Mouse (Mus musculus) liver, embryonic 14.5 days (tissue): ENCODE data around the gene Cog2. TPM values are rescaled to one million over a fixed set of nuclear protein-coding genes. Genes with fewer than 3 reads are reported as not detected.

Experiments used
- ATAC-seq: fragments of 200-750 bp; cut with Nextera tagmentation; 2 replicates; pipeline ENCODE4 v1.8.0; 2017; ENCODE audit warnings: moderate number of reproducible peaks, mild to moderate bottlenecking, moderate library complexity; ENCODE audit not compliant: insufficient read depth
- DNase-seq, 3 experiments: peaks; one replicate each; pipeline ENCODE4 v3.0.0-alpha.2; 2012 to 2013; ENCODE audit warnings: low read depth in 3 of 3, low spot score in 3 of 3
- H3K27ac ChIP-seq: fragments of 300-500 bp; sonication (generic); 2 replicates; pipeline ENCODE4 v1.5.1; 2014; ENCODE audit warnings: moderate library complexity, mild to moderate bottlenecking, control low read depth, inconsistent platforms
- H3K27me3 ChIP-seq: fragments of 300-500 bp; sonication (generic); 2 replicates; pipeline ENCODE4 v1.6.1; 2014; ENCODE audit warnings: mild to moderate bottlenecking, low read length, moderate library complexity; ENCODE audit not compliant: control insufficient read depth, insufficient read depth
- H3K36me3 ChIP-seq: fragments of 300-500 bp; sonication (generic); replicated peaks from 2 replicates; pipeline ENCODE4 v1.6.1; 2014; ENCODE audit warnings: low read depth; ENCODE audit not compliant: control insufficient read depth, insufficient read depth
- H3K4me1 ChIP-seq, 2 experiments: fragments of 200-500 bp in 1 of 2; fragments of 300-500 bp in 1 of 2; sonication (generic) in 1 of 2; replicated peaks; 2 replicates each; pipeline ENCODE4 v1.6.1; 2012 to 2014; ENCODE audit warnings: antibody characterized with exemption in 1 of 2, inconsistent platforms in 1 of 2, low read length in 1 of 2; ENCODE audit not compliant: control insufficient read depth in 2 of 2, insufficient read depth in 2 of 2
- H3K4me2 ChIP-seq: fragments of 300-500 bp; sonication (generic); 2 replicates; pipeline ENCODE4 v1.6.1; 2014; ENCODE audit warnings: low read depth, mild to moderate bottlenecking, control low read depth, moderate library complexity
- H3K4me3 ChIP-seq, 2 experiments: fragments of 200-500 bp in 1 of 2; fragments of 300-500 bp in 1 of 2; sonication (generic) in 1 of 2; 2 replicates each; pipeline ENCODE4 v1.5.1; 2012 to 2014; ENCODE audit warnings: low read depth in 2 of 2, low read length in 2 of 2, mild to moderate bottlenecking in 2 of 2, control low read depth in 1 of 2, inconsistent platforms in 1 of 2, moderate library complexity in 1 of 2; ENCODE audit not compliant: insufficient read depth in 1 of 2
- H3K9ac ChIP-seq: fragments of 300-500 bp; sonication (generic); replicated peaks from 2 replicates; pipeline ENCODE4 v1.6.1; 2014; ENCODE audit warnings: mild to moderate bottlenecking, control low read depth, moderate library complexity
- H3K9me3 ChIP-seq: fragments of 300-500 bp; sonication (generic); 2 replicates; pipeline ENCODE4 v1.6.1; 2016; ENCODE audit warnings: low read length, mixed read lengths; ENCODE audit not compliant: control insufficient read depth
- CTCF ChIP-seq: IDR thresholded peaks from 2 replicates; pipeline ENCODE4 v1.5.1; 2016; ENCODE audit warnings: antibody characterized with exemption, low read depth, control low read depth
- EP300 ChIP-seq: IDR thresholded peaks from 2 replicates; pipeline ENCODE4 v1.6.1; 2016; ENCODE audit warnings: antibody characterized with exemption, low read depth
- WGBS: fragments of 180-500 bp; shearing (Covaris S2); extraction: QIAGEN DNeasy Blood & Tissue Kit; methylation state at CpG from one replicate; pipeline ENCODE4 v1.1.7; 2014; ENCODE audit not compliant: insufficient replicate concordance; 5-methylcytosine and 5-hydroxymethylcytosine counted together
- polyA plus RNA-seq, 2 experiments: library from polyadenylated mRNA; depleted of rRNA in 1 of 2; stranded (reverse) in 1 of 2; unstranded in 1 of 2; fragments of >200 nt; fragmentation: Nextera tagmentation in 1 of 2; extraction: Ambion mirVana in 1 of 2; gene quantifications; 2 replicates each; pipeline versions ENCODE4 v1.2.1 to v1.2.3; 2012 to 2014

Gene Cog2
- polyA plus RNA-seq, 2 experiments: 10.0 to 15.0 TPM

- TF ChIP-seq CTCF: no peak
- TF ChIP-seq EP300: no peak
Observed at GRCm38 (mm10) chr8:124509156-124509555, 11.4 kb upstream of the Cog2 start.

GRCm38 (mm10) chr8:124516039-124516438 is 4.5 kb upstream of the Cog2 start:
- no peak overlapping the region for H3K4me2 ChIP-seq
- ATAC-seq: no peak
- WGBS: 35% methylated on average over 3 of the region's 3 CpGs

More at GRCm38 (mm10) chr8:124509156-124509555, 11.4 kb upstream of the Cog2 start:
- H3K4me3 ChIP-seq: no peak overlapping the region
- no peaks in the 10 kb centered on the region for H3K9me3 ChIP-seq
- H3K27me3 ChIP-seq: no peaks in the 10 kb centered on the region
- no peak overlapping the region for H3K9ac ChIP-seq
- no peak overlapping the region for H3K27ac ChIP-seq
- ATAC-seq (no peak), DNase-seq (no peak)
- H3K4me2 ChIP-seq: no peak overlapping the region
- WGBS: 38% methylated on average over 3 of the region's 3 CpGs
- no peaks in the 10 kb centered on the region for H3K4me1 ChIP-seq
- H3K36me3 ChIP-seq: no peaks in the 10 kb centered on the region

GRCm38 (mm10) chr8:124516525-124516924 is 4.0 kb upstream of the Cog2 start:
- Histone ChIP-seq H3K4me2 (no peak overlapping the region), H3K27me3 (no peaks in the 10 kb centered on the region), H3K9me3 (no peaks in the 10 kb centered on the region), H3K4me3 (no peak overlapping the region), H3K27ac (no peak overlapping the region), H3K9ac (no peak overlapping the region), H3K4me1 (peaks cover under 1 to 6% of the 10 kb centered on the region in 2 experiments), H3K36me3 (no peaks in the 10 kb centered on the region)
- DNase-seq: no peak
- 35% methylated on average over 6 of the region's 6 CpGs for WGBS
- no peak for ATAC-seq
- no peak for TF ChIP-seq EP300
- no peak for TF ChIP-seq CTCF

More at GRCm38 (mm10) chr8:124516039-124516438, 4.5 kb upstream of the Cog2 start:
- H3K27ac ChIP-seq: no peak overlapping the region
- no peak overlapping the region for H3K9ac ChIP-seq
- peaks cover 0 to 4% of the 10 kb centered on the region in 2 experiments; a peak in 1 of 4 replicates for H3K4me1 ChIP-seq
- no peaks in the 10 kb centered on the region for H3K27me3 ChIP-seq
- TF ChIP-seq CTCF (no peak), EP300 (no peak)
- no peaks in the 10 kb centered on the region for H3K36me3 ChIP-seq
- no peaks in the 10 kb centered on the region for H3K9me3 ChIP-seq
- DNase-seq: no peak
- no peak overlapping the region for H3K4me3 ChIP-seq

GRCm38 (mm10) chr8:124517142-124517541 is 3.4 kb upstream of the Cog2 start:
- 47% methylated on average over 6 of the region's 6 CpGs for WGBS
- Histone ChIP-seq H3K9ac (no peak overlapping the region), H3K27ac (no peak overlapping the region), H3K9me3 (no peaks in the 10 kb centered on the region), H3K27me3 (no peaks in the 10 kb centered on the region), H3K4me1 (peaks cover 5 to 12% of the 10 kb centered on the region in 2 experiments), H3K4me3 (no peak overlapping the region), H3K36me3 (no peaks in the 10 kb centered on the region), H3K4me2 (no peak overlapping the region)
- ATAC-seq (no peak), DNase-seq (no peak)
- TF ChIP-seq EP300 (no peak), CTCF (no peak)

GRCm38 (mm10) chr8:124521946-124522345 is 1.4 kb downstream of the Cog2 start:
- peak overlapping the region; percentile 14 to 84; a peak in 2 of 4 replicates for H3K4me3 ChIP-seq

More at GRCm38 (mm10) chr8:124521946-124522345, 1.4 kb downstream of the Cog2 start:
- WGBS: 86% methylated on average over 6 of the region's 6 CpGs
- ATAC-seq (no peak), DNase-seq (no peak)
- Histone ChIP-seq H3K4me2 (peak overlapping the region; percentile 77), H3K27ac (no peak overlapping the region), H3K36me3 (peaks cover 3% of the 10 kb centered on the region; the same call in 1 of the 2 replicates), H3K9me3 (no peaks in the 10 kb centered on the region), H3K27me3 (no peaks in the 10 kb centered on the region), H3K9ac (peak overlapping the region; percentile 9; the same call in 1 of the 2 replicates), H3K4me1 (peaks cover 5 to 13% of the 10 kb centered on the region in 2 experiments)
- TF ChIP-seq EP300 (no peak), CTCF (no peak)
